Mouse (Mus musculus) midbrain, embryonic 16.5 days (tissue): ENCODE data around the gene Ube2k. TPM values are rescaled to one million over a fixed set of nuclear protein-coding genes. Genes with fewer than 3 reads are reported as not detected.

ENCODE experiments used
- ATAC-seq: fragments of 200-750 bp; cut with Nextera tagmentation; 2 replicates; pipeline ENCODE4 v1.8.0; 2017; ENCODE audit warnings: moderate TSS enrichment
- H3K27ac ChIP-seq: fragments of 300-500 bp; sonication (generic); 2 replicates; pipeline ENCODE4 v1.5.1; 2014; ENCODE audit warnings: mild to moderate bottlenecking, low read length, mixed read lengths
- H3K27me3 ChIP-seq: fragments of 300-500 bp; sonication (generic); 2 replicates; pipeline ENCODE4 v1.6.1; 2014; ENCODE audit warnings: low read depth, low read length, mixed read lengths; ENCODE audit not compliant: control insufficient read depth, insufficient read depth
- H3K36me3 ChIP-seq: fragments of 300-500 bp; sonication (generic); 2 replicates; pipeline ENCODE4 v1.6.1; 2014; ENCODE audit warnings: mild to moderate bottlenecking, low read length, moderate library complexity, mixed read lengths; ENCODE audit not compliant: control insufficient read depth, insufficient read depth
- H3K4me1 ChIP-seq: fragments of 300-500 bp; sonication (generic); 2 replicates; pipeline ENCODE4 v1.6.1; 2014; ENCODE audit warnings: mild to moderate bottlenecking, low read length, mixed read lengths; ENCODE audit not compliant: control insufficient read depth, insufficient read depth
- H3K4me2 ChIP-seq: fragments of 300-500 bp; sonication (generic); 2 replicates; pipeline ENCODE4 v1.6.1; 2014; ENCODE audit warnings: mild to moderate bottlenecking, low read length, mixed read lengths
- H3K4me3 ChIP-seq: fragments of 300-500 bp; sonication (generic); 2 replicates; pipeline ENCODE4 v1.5.1; 2014; ENCODE audit warnings: low read depth, mild to moderate bottlenecking, low read length, moderate library complexity, mixed read lengths
- H3K9ac ChIP-seq: fragments of 300-500 bp; sonication (generic); 2 replicates; pipeline ENCODE4 v1.6.1; 2014; ENCODE audit warnings: low read depth, low read length, mixed read lengths
- H3K9me3 ChIP-seq: fragments of 300-500 bp; sonication (generic); replicated peaks from 2 replicates; pipeline ENCODE4 v1.6.1; 2014; ENCODE audit warnings: mild to moderate bottlenecking, low read length, mixed read lengths; ENCODE audit not compliant: control insufficient read depth, poor library complexity, severe bottlenecking
- WGBS: fragments of 180-500 bp; shearing (Covaris S2); extraction: QIAGEN DNeasy Blood & Tissue Kit; methylation state at CpG from one replicate; pipeline ENCODE4 v1.1.7; 2014; 5-methylcytosine and 5-hydroxymethylcytosine counted together
- polyA plus RNA-seq: library from polyadenylated mRNA; unstranded; fragments of >200 nt; fragmentation: Nextera tagmentation; extraction: Ambion mirVana; gene quantifications from 2 replicates; pipeline ENCODE4 v1.2.1, GENCODE M21; 2015

Ube2k gene
- polyA plus RNA-seq, result 186 and 206 TPM in 2 replicates

DNA sequence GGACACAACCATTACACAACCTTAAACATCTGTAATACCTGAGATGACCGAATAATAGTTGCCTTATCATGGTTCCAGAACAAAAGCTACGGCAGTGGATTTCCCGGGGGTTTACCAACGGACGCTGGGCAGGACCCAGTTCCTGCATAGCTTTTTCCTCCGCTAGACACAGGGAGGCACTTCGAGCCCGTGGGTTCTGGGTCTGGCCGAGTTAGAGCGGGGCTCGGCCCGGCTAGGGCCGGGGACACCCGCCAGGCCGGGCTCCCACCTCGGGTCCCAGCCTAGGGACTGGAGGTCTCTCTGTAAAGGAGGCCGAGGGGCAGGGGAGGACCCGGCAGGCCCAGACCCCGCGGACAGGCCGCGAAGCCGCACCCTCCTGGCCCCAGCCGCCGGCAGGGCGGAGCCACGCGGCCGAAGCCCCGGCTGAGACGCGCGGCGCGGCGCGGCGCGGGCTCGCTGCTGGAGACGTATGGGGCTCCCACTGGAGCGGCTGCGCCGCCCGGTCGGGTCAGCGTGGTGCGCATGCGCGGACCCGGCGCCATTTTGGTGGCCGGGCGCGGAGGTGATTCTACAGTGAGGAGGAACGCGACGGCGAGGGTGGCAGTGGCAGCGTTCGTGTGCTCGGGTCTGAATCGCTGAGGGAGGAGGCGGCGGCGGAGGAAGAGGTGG, at the start of gene Ube2k, which contains the start of gene Smim14:
Ube2k (plus strand) TSS at position 483 of the 669 bp plus-strand sequence.
Smim14 (minus strand) TSS at position 434 of the 669 bp plus-strand sequence.
- Histone ChIP-seq H3K9me3 (no peaks in the 10 kb centered on the region), H3K9ac (peak within 1 kb of the TSS; percentile 98), H3K36me3 (no peaks in the 10 kb centered on the region), H3K4me2 (peak within 1 kb of the TSS; percentile 81), H3K27me3 (no peaks in the 10 kb centered on the region), H3K4me1 (peaks cover 17% of the 10 kb centered on the region), H3K27ac (peak within 1 kb of the TSS; percentile 97), H3K4me3 (peak within 1 kb of the TSS; percentile 96)
- WGBS, result under 1% methylated on average over 64 of the region's 66 CpGs
- ATAC-seq, result peak; percentile 96

DNA sequence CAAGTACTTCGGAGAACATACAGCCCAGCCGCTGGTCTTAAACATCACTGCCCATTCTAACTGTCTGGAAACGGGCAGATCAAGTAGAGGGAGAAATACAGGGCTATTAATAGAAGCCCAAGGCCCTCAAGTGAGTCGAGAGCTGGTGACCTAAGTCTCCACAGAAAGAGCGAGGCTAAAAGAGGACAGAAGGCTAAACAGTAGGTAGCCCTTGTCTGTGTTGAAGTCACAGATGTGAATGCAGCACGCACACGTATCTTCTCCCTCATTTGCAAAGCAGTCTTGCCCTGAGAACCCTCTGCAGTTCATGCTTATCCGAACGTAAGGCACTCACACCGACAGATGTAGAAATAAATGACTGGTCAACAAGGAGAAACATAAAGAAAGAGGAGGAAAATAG, 49.7 kb upstream of the Ube2k start:
- Histone ChIP-seq H3K27ac (no peak overlapping the region), H3K9ac (no peak overlapping the region), H3K9me3 (no peaks in the 10 kb centered on the region), H3K4me1 (peaks cover 17% of the 10 kb centered on the region), H3K27me3 (no peaks in the 10 kb centered on the region), H3K36me3 (no peaks in the 10 kb centered on the region), H3K4me2 (no peak overlapping the region), H3K4me3 (no peak overlapping the region)
- ATAC-seq, result no peak
- WGBS, result 83% methylated on average over 10 of the region's 10 CpGs

DNA sequence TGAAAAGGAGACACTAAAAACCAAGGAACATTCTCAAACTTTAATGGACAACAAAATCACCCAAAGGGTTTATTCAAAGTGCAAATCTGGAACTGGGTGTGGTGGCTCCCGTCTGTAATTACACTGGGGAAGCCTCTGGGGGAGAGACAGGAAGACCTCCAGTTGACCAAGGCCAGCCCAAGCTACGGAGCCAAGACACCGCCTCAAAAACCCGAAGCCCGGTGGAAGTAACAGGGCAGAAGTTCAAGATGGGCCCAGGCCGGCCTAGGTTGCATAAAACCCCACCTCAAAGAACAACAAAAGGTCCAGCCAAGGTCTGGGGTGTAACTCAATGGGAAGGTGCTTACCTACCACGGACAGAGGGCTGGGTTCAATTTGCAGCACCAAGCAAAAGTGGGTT, 48.3 kb upstream of the Ube2k start:
- ATAC-seq, result no peak
- H3K36me3 ChIP-seq, result no peaks in the 10 kb centered on the region
- no peak overlapping the region for H3K9ac ChIP-seq
- H3K4me2 ChIP-seq, result no peak overlapping the region
- peaks cover 20% of the 10 kb centered on the region for H3K4me1 ChIP-seq
- no peak overlapping the region for H3K27ac ChIP-seq
- no peaks in the 10 kb centered on the region for H3K9me3 ChIP-seq
- WGBS, result 84% methylated on average over 7 of the region's 7 CpGs
- no peak overlapping the region for H3K4me3 ChIP-seq
- H3K27me3 ChIP-seq, result no peaks in the 10 kb centered on the region

DNA sequence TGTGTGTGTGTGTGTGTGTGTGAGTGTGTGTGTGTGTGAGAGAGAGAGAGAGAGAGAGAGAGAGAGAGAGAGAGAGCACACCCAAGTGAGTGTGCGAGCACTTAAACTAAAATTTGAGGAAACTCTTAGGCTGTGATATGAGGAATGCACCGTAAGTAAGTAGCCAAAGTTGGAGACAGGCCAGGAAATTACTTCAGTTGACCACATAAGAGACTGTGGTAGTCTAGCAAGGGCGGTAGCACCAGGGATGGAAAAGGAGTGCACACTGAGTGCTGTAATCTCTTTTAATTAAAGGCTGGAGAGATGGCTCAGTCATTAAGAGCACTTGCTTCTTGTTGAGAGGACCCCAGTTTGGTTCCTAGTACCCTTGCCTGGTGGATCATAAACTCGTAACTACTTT, 47.2 kb upstream of the Ube2k start:
- Histone ChIP-seq H3K9ac (no peak overlapping the region), H3K27me3 (no peaks in the 10 kb centered on the region), H3K36me3 (no peaks in the 10 kb centered on the region), H3K9me3 (no peaks in the 10 kb centered on the region), H3K4me1 (peaks cover 20% of the 10 kb centered on the region), H3K27ac (no peak overlapping the region), H3K4me2 (no peak overlapping the region), H3K4me3 (no peak overlapping the region)
- WGBS, result 85% methylated on average over 4 of the region's 4 CpGs
- ATAC-seq, result no peak

DNA sequence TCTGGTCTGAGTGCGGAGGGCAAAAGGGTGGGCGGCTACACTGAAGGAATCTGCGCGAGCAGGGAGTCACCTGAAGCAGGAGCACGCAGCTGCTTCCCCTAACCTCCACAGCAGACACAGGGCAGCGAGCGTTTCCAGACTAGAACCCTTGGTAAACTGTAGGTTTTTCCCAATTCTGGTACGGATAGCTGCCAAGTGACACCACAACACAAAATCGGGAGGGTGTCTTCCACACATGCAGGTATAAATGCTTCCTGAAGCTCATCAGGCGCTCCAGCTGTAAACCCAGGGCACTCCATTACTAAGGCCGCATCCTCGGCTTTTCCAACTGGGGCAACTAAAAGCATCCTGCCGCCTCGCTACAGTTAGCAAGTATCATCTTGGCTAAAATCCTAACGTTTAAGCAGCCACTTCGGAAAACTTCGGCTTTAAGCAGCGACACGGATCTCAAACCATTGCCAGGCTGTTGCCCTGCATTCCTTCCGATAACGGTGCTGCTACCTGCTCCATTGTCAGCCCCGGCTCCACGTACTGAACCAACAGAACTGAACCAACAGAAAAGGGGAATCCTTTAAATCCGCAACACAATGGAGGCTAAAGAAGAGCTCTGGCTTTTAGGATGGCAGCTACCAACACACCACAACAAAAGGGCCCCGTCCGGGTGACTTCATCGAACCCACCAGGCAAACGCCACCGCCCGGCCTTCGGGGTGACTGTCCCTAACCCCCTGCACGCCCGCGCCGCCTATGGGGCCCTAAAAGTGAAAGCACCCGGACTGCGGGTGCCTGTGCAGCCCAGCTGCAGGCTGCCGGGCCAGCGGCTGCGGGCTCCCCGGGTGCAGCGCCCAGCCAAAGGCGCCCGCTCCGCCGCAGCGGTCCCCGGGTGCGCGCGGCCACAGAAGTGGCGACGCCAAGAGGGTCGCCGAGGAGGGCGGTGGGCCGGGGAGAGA, 45.0 kb upstream of the Ube2k start:
- H3K27ac ChIP-seq, result peak overlapping the region; percentile 97
- no peaks in the 10 kb centered on the region for H3K9me3 ChIP-seq
- peak overlapping the region; percentile 95 for H3K4me3 ChIP-seq
- whole genome bisulfite sequencing, result under 1% methylated on average over 42 of the region's 57 CpGs
- H3K9ac ChIP-seq, result peak overlapping the region; percentile 96
- H3K36me3 ChIP-seq, result no peaks in the 10 kb centered on the region
- ATAC-seq, result peak; percentile 87
- H3K27me3 ChIP-seq, result no peaks in the 10 kb centered on the region
- peak overlapping the region; percentile 73 for H3K4me2 ChIP-seq
- peaks cover 20% of the 10 kb centered on the region for H3K4me1 ChIP-seq

DNA sequence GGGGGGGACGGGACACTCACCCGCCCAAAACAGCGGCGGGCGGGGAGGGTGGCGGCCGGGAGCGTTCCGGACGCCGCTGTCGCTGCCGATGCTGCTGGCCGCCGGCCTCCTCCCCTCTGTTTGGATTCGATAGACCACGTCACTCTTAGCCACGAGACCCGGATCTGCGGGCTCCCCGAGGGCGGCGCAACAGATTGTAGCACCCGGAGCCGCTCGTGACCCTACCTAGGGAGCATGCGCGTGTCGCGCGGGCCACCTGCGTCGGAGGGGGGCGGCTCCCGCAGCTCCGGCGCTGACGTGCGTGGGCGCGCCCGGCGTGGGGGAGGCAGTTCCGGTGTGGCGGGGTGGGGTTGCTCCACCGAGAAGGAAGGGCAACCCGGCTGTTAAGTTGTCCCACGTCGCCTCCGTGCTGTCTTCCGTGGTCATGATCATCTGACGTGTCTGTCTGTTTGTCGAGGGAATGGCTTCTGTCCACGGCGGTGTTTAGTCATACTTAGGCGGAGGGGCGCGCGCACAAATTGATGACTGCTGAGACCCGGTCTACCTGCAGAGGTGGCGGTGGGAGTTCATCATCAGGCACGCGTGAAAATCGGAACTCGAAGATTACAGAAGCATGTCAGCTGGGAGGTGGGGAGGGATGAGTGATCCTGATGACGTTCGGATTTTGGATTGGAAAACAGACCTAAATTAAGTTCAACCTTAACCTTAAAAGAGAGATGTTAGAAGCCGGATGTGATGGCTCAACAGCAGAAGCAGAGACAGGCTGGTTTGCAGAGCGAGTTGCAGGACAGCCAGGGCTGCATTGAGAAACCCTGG, 44.1 kb upstream of the Ube2k start, which contains the start of gene Gm43552:
Gm43552 (minus strand) TSS at position 118 of the 816 bp plus-strand sequence.
- WGBS, result under 1% methylated on average over 62 of the region's 69 CpGs
- Histone ChIP-seq H3K4me1 (peaks cover 20% of the 10 kb centered on the region), H3K9ac (peak within 1 kb of the TSS; percentile 96), H3K27ac (peak within 1 kb of the TSS; percentile 97), H3K36me3 (no peaks in the 10 kb centered on the region), H3K4me3 (peak within 1 kb of the TSS; percentile 95), H3K4me2 (peak within 1 kb of the TSS; percentile 73), H3K9me3 (no peaks in the 10 kb centered on the region), H3K27me3 (no peaks in the 10 kb centered on the region)
- ATAC-seq, result peak; percentile 97

DNA sequence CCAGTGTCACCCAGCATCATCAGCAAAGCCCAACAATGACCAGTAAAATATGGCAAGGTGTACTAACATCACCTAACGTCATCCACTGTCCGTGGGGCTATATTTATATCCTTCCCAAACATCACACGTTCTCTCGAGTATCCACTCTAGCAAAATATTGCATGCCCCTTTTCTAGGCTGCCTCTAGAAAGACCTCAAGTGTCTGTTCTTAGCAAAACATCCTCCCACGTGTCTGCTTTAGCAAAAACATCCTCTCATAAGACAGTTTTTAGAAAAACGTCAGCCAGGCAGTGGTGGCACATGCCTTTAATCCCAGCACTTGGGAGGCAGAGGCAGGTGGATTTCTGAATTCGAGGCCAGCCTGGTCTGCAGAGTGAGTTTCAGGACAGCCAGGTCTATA, 36.8 kb upstream of the Ube2k start:
- Histone ChIP-seq H3K9me3 (no peaks in the 10 kb centered on the region), H3K4me1 (no peaks in the 10 kb centered on the region), H3K4me2 (no peak overlapping the region), H3K9ac (no peak overlapping the region), H3K27me3 (no peaks in the 10 kb centered on the region), H3K36me3 (no peaks in the 10 kb centered on the region), H3K27ac (no peak overlapping the region), H3K4me3 (no peak overlapping the region)
- 80% methylated on average over 7 of the region's 7 CpGs for WGBS
- ATAC-seq, result no peak

DNA sequence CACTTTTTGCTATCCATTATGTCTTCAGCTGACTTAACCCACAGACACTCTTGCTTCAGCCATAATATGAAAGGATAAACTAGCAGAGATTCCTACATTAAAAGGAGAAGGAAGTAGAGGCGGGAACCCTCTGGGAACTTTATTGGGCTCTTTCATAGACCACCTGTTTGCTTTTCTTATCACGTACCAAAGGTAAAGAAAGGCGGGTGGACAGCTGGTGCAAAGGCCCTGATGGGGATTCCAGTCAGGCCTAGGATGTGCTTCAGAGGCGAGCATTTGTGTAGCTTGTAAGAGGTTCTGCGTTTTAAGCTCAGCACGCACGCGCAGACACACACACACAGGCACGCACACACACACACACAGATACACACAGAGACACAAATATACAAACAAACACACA, 35.6 kb upstream of the Ube2k start:
- H3K27me3 ChIP-seq, result no peaks in the 10 kb centered on the region
- no peak overlapping the region for H3K9ac ChIP-seq
- no peak for ATAC-seq
- H3K4me3 ChIP-seq, result no peak overlapping the region
- H3K27ac ChIP-seq, result no peak overlapping the region
- H3K4me1 ChIP-seq, result no peaks in the 10 kb centered on the region
- H3K4me2 ChIP-seq, result no peak overlapping the region
- WGBS, result 89% methylated on average over 9 of the region's 9 CpGs
- no peaks in the 10 kb centered on the region for H3K9me3 ChIP-seq
- H3K36me3 ChIP-seq, result no peaks in the 10 kb centered on the region
